Mouse (Mus musculus): ENCODE measurements at regions not wholly inside any gene's neighbourhood (a gene's known extent, or its start where the extent isn't known, plus 50 kb on each side); places are given as distances from the start of the nearest gene placed in this dataset.

DNA sequence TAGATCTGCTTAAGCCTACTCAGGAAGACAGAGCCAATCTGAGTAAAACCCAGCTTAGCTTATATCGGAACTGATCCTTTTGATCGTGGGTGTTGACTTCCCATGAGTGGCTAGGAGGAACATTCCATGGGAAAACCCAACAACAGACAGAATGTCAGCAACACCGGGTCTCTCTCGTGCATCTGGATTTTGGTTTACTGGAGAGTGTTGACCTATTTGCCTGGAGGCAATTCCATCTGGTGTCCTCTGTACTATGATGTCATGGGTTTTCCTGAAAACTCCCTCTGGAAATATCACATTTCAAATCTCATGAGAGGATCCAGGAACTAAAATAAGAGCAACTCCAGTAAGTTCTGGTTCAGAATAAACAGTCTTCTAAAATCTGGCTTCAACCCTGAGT is 188.5 kb downstream of the Pfkfb3 start:
- no peak for DNase-seq (ENCODE audit: low spot score in 2 of 2)
- intact Hi-C loops (cut with DNase I), result no loop called here

DNA sequence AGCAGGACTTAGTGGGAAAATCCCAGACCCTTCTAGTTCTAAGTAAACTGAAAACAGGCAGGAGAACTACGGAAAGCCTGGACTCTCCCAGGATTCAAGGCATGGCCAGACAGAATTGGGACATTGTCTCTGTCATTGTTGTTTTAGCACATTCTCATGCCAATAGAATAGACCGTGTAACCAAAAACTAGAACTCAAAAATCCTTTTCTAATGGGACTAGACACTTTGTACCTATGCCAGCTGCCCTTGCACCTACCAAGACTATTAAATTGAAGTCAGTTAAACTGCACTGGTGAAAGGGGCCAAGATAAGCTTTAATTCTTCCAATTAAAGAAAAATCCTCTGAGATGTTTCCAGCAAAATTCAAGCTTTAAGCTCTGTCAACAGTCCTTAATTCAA is 189.8 kb downstream of the Pfkfb3 start:
- no peak for DNase-seq (ENCODE audit: low spot score in 2 of 2)
- intact Hi-C loops (cut with DNase I), result no loop called here

DNA sequence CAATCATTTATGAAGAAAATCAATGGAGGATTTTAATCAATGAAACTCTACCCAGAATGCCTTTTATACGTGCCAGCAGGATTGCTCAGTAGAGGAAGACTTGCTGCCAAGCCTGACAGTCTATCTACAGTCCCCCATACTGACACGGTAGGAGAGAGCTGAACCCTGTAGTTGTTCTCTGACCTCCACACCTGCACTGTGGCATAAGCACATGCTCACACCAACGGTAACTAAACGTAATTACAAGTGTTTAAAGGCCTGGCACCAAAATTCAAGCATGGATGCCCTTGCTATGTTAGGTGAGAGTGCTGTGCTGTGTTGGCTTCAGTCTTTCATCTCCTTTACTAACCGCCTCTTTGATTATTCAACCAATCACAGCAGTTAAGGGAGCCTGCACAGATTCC is 190.8 kb downstream of the Pfkfb3 start:
- intact Hi-C loops (cut with DNase I), result no loop called here
- DNase-seq (ENCODE audit: low spot score in 2 of 2), result no peak

DNA sequence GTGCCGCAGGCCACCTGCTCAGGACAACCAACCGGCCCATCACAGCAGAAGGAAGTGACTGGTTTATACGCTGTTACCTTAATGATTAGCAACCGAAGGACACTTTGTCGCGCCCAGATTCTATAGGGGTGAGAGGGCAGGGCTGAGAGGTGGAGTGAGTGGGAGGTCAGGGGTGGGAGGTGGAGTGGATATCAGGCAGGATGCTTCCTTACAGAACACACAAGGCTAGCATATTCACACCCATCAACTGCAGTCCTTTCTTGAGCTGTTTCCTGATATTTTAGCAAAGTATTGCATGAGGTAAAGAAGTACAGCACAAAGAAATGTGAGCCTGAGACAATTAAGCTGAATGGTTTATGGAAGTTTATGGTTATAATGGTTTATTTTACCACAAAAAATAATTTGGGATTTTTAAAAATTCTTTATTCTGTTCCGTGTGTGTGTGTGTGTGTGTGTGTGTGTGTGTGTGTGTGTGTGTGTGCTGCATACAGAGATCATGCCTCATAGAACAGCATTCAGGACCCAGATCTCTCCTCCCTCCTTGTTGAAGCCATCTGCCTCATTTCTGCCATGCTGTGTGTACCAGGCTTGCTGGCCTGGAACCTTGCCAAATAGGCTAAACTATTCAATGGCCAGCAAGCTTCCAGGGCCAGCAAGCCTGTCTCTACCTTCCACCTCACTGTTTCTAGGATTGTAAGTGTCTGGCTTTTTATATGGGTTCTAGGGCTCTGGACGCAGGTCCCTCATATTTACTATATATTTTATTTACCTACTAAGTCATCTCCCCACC is 190.5 kb downstream of the Prkcq start:
- DNase-seq (ENCODE audit: low spot score in 2 of 2), result no peak
- intact Hi-C loops (cut with DNase I), result no loop called here

DNA sequence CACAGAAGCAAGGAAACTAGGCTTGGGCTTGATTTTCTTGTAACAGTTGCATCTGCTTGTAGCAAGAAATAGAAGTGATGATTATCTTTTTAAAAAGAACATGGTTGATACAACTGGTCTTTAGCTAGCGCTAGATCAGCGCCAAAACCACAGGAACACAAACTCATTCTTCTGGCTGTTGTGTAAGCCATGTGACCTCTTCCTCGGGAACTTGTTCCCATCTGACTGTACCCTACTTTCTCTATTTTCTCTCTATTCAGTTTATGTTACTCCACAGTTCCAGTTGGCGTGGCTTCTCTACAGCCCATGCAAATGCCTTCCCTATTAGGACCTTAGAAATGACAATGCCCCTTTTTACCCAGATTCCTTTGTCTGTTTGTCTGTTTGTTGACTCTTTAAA is 187.4 kb downstream of the Prkcq start:
- intact Hi-C loops (cut with DNase I), result no loop called here
- DNase-seq (ENCODE audit: low spot score in 2 of 2), result no peak

DNA sequence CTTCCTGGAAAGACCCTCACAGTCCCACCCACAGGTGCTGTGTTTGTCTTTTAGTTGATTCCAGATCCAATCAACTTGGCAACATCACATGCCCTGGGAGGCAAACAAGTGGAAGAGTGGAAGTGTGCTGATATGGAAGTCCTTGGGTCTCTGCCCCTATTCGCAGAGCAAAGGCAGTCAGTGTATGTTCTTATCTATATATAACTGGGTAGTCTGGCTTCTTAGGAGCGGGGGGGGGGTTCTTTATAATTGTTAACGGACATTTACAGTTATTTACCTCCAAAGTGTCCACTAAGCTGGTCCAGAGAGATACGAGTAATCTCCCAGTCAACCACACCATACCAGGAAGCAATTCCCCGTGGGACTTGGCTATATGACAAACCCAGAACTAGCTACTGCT is 184.8 kb downstream of the Prkcq start:
- no peak for DNase-seq (ENCODE audit: low spot score in 2 of 2)
- intact Hi-C loops (cut with DNase I), result no loop called here

DNA sequence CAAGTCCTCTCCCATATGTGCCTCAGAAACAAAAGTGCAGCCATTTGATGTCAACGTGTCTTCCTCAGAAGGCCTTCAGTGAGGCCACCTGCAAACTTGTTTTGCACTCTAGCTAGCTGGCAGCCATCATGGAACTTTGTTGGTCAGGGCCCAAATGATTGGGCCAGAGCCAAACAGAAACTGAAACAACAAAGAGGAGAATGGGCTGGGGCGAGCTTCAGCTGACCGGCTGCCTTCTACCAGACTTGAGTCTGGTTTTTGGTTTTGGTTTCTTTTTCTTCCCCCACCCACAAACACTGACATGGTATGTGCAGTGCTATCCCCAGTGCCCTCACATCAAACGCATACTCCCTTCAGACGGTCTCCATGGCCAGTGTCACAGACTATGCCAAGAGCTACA is 183.7 kb downstream of the Prkcq start:
- intact Hi-C loops (cut with DNase I), result no loop called here
- DNase-seq (ENCODE audit: low spot score in 2 of 2), result no peak
